Mouse (Mus musculus) hindbrain, embryonic 11.5 days (tissue): Measurements from ENCODE around the gene Hoxa7. TPM values are rescaled to one million over a fixed set of nuclear protein-coding genes. Genes with fewer than 3 reads are reported as not detected.

Experiments used
- ATAC-seq: fragments of 200-750 bp; cut with Nextera tagmentation; 2 replicates; pipeline ENCODE4 v1.8.0; 2017; ENCODE audit warnings: mild to moderate bottlenecking, moderate TSS enrichment, moderate library complexity; ENCODE audit not compliant: low FRiP score
- DNase-seq: peaks from one replicate; pipeline ENCODE4 v3.0.0-alpha.2; 2015; ENCODE audit warnings: low spot score
- H3K27ac ChIP-seq: fragments of 300-500 bp; sonication (generic); 2 replicates; pipeline ENCODE4 v1.5.1; 2014; ENCODE audit warnings: mild to moderate bottlenecking, low read depth, low read length
- H3K27me3 ChIP-seq: fragments of 300-500 bp; sonication (generic); 2 replicates; pipeline ENCODE4 v1.6.1; 2014; ENCODE audit warnings: mild to moderate bottlenecking, low read length, moderate library complexity, mixed read lengths; ENCODE audit not compliant: control insufficient read depth, insufficient read depth
- H3K36me3 ChIP-seq: fragments of 300-500 bp; sonication (generic); 2 replicates; pipeline ENCODE4 v1.6.1; 2014; ENCODE audit warnings: mild to moderate bottlenecking, low read length, moderate library complexity, mixed read lengths; ENCODE audit not compliant: control insufficient read depth, insufficient read depth
- H3K4me1 ChIP-seq: fragments of 300-500 bp; sonication (generic); replicated peaks from 2 replicates; pipeline ENCODE4 v1.6.1; 2014; ENCODE audit warnings: low read length, mixed read lengths; ENCODE audit not compliant: control insufficient read depth, insufficient read depth
- H3K4me2 ChIP-seq: fragments of 300-500 bp; sonication (generic); replicated peaks from 2 replicates; pipeline ENCODE4 v1.6.1; 2014; ENCODE audit warnings: mild to moderate bottlenecking, low read depth, low read length
- H3K4me3 ChIP-seq: fragments of 300-500 bp; sonication (generic); 2 replicates; pipeline ENCODE4 v1.5.1; 2014; ENCODE audit warnings: low read depth, low read length
- H3K9ac ChIP-seq: fragments of 300-500 bp; sonication (generic); 2 replicates; pipeline ENCODE4 v1.6.1; 2014; ENCODE audit warnings: low read depth, low read length
- H3K9me3 ChIP-seq: fragments of 300-500 bp; sonication (generic); 2 replicates; pipeline ENCODE4 v1.6.1; 2016; ENCODE audit warnings: low read length; ENCODE audit not compliant: control insufficient read depth
- WGBS: fragments of 180-500 bp; shearing (Covaris S2); extraction: QIAGEN DNeasy Blood & Tissue Kit; methylation state at CpG from one replicate; pipeline ENCODE4 v1.1.7; 2014; 5-methylcytosine and 5-hydroxymethylcytosine counted together
- polyA plus RNA-seq: library from polyadenylated mRNA; unstranded; fragments of >200 nt; fragmentation: Nextera tagmentation; extraction: Ambion mirVana; gene quantifications from 2 replicates; pipeline ENCODE4 v1.2.1, GENCODE M21; 2014

The Hoxa7 gene
- polyA plus RNA-seq, 1 experiment from 2014 or later = 0.34 TPM

GRCm38 (mm10) chr6:52201269-52201668 lies 20.4 kb downstream of the Hoxa7 start:
- no peaks in the 10 kb centered on the region for H3K4me1 ChIP-seq
- H3K27ac ChIP-seq = peak overlapping the region; percentile 38
- peaks cover 87% of the 10 kb centered on the region for H3K27me3 ChIP-seq
- no peak overlapping the region; the same call in 1 of the 2 replicates for H3K9ac ChIP-seq
- peak overlapping the region; percentile 56 for H3K4me3 ChIP-seq
- ATAC-seq = no peak
- 13% methylated on average over 1 of the region's 1 CpGs for WGBS
- no peaks in the 10 kb centered on the region for H3K36me3 ChIP-seq
- no peak for DNase-seq
- no peaks in the 10 kb centered on the region for H3K9me3 ChIP-seq
- peak overlapping the region; percentile 3; the same call in 1 of the 2 replicates for H3K4me2 ChIP-seq

GRCm38 (mm10) chr6:52200751-52201250 lies 20.9 kb downstream of the Hoxa7 start:
- ATAC-seq (no peak), DNase-seq (no peak)
- Histone ChIP-seq H3K9me3 (no peaks in the 10 kb centered on the region), H3K9ac (peak overlapping the region; percentile 46; the same call in 1 of the 2 replicates), H3K27ac (peak overlapping the region; percentile 38), H3K4me2 (peak overlapping the region; percentile 22; the same call in 1 of the 2 replicates), H3K4me3 (peak overlapping the region; percentile 26), H3K27me3 (peaks cover 84% of the 10 kb centered on the region), H3K36me3 (no peaks in the 10 kb centered on the region), H3K4me1 (no peaks in the 10 kb centered on the region)
- WGBS = 11% methylated on average over 10 of the region's 10 CpGs

GRCm38 (mm10) chr6:52200073-52200750 lies 21.4 kb downstream of the Hoxa7 start:
- Histone ChIP-seq H3K36me3 (no peaks in the 10 kb centered on the region), H3K4me1 (no peaks in the 10 kb centered on the region), H3K4me2 (peak overlapping the region; percentile 22), H3K27ac (peak overlapping the region; percentile 59; the same call in 1 of the 2 replicates), H3K9me3 (no peaks in the 10 kb centered on the region), H3K9ac (peak overlapping the region; percentile 46; the same call in 1 of the 2 replicates), H3K27me3 (peaks cover 81% of the 10 kb centered on the region), H3K4me3 (peak overlapping the region; percentile 26)
- ATAC-seq = no peak
- WGBS = 1% methylated on average over 30 of the region's 30 CpGs
- DNase-seq = no peak

- WGBS = 0% methylated on average over 10 of the region's 10 CpGs
- Histone ChIP-seq H3K9ac (no peak overlapping the region), H3K4me2 (peak overlapping the region; percentile 8; the same call in 1 of the 2 replicates), H3K4me3 (0 out of 2 replicates have a peak overlapping the region, but pooled peaks have one; percentile 2), H3K9me3 (no peaks in the 10 kb centered on the region), H3K27me3 (peaks cover 78% of the 10 kb centered on the region), H3K36me3 (no peaks in the 10 kb centered on the region), H3K4me1 (no peaks in the 10 kb centered on the region), H3K27ac (peak overlapping the region; percentile 42)
- peak; percentile 65; the same call in 1 of the 2 replicates for ATAC-seq
- peak; percentile 71 for DNase-seq
Measured at GRCm38 (mm10) chr6:52197271-52197670, 24.4 kb downstream of the Hoxa7 start.

GRCm38 (mm10) chr6:52196811-52197210 lies 24.8 kb downstream of the Hoxa7 start:
- Histone ChIP-seq H3K27me3 (peaks cover 80% of the 10 kb centered on the region), H3K4me1 (no peaks in the 10 kb centered on the region), H3K9me3 (no peaks in the 10 kb centered on the region), H3K4me2 (peak overlapping the region; percentile 8; the same call in 1 of the 2 replicates), H3K36me3 (no peaks in the 10 kb centered on the region), H3K4me3 (0 out of 2 replicates have a peak overlapping the region, but pooled peaks have one; percentile 2), H3K9ac (no peak overlapping the region), H3K27ac (peak overlapping the region; percentile 18)
- ATAC-seq (no peak), DNase-seq (no peak)
- WGBS = 1% methylated on average over 9 of the region's 9 CpGs

- H3K9ac ChIP-seq = no peak overlapping the region
- 3% methylated on average over 10 of the region's 10 CpGs for WGBS
- 0 out of 2 replicates have a peak overlapping the region, but pooled peaks have one; percentile 0 for H3K4me3 ChIP-seq
- no peaks in the 10 kb centered on the region for H3K9me3 ChIP-seq
- no peak overlapping the region for H3K4me2 ChIP-seq
- H3K36me3 ChIP-seq = no peaks in the 10 kb centered on the region
- peak overlapping the region; percentile 76 for H3K27ac ChIP-seq
- peak; percentile 73 for DNase-seq
- peaks cover 76% of the 10 kb centered on the region for H3K27me3 ChIP-seq
- H3K4me1 ChIP-seq = peaks cover 2% of the 10 kb centered on the region; the same call in 1 of the 2 replicates
- ATAC-seq = peak; percentile 31
Measured at GRCm38 (mm10) chr6:52194690-52195089, 27.0 kb downstream of the Hoxa7 start.

GRCm38 (mm10) chr6:52191860-52192550 lies 29.6 kb downstream of the Hoxa7 start:
- 1% methylated on average over 25 of the region's 55 CpGs for WGBS

GRCm38 (mm10) chr6:52190906-52191810 lies 30.5 kb downstream of the Hoxa7 start, which contains the start of gene Hoxa4:
Gene Hoxa4 (minus strand): TSS chr6:52191753.
- H3K4me2 ChIP-seq = peak within 1 kb of the TSS; percentile 62
- peaks cover 2% of the 10 kb centered on the region; the same call in 1 of the 2 replicates for H3K4me1 ChIP-seq
- WGBS = under 1% methylated on average over 58 of the region's 102 CpGs
- H3K36me3 ChIP-seq = no peaks in the 10 kb centered on the region
- peak within 1 kb of the TSS; percentile 85 for H3K9ac ChIP-seq
- ATAC-seq (peak; percentile 54), DNase-seq (peak; percentile 62)
- H3K9me3 ChIP-seq = no peaks in the 10 kb centered on the region
- peak within 1 kb of the TSS; percentile 49 for H3K4me3 ChIP-seq
- H3K27ac ChIP-seq = peak within 1 kb of the TSS; percentile 95
- peaks cover 75% of the 10 kb centered on the region for H3K27me3 ChIP-seq

More at GRCm38 (mm10) chr6:52191860-52192550, 29.6 kb downstream of the Hoxa7 start:
- ATAC-seq = peak; percentile 68
- peak overlapping the region; percentile 86 for H3K27ac ChIP-seq
- H3K27me3 ChIP-seq = peaks cover 73% of the 10 kb centered on the region
- H3K9me3 ChIP-seq = no peaks in the 10 kb centered on the region
- no peaks in the 10 kb centered on the region for H3K36me3 ChIP-seq
- peaks cover 2% of the 10 kb centered on the region; the same call in 1 of the 2 replicates for H3K4me1 ChIP-seq
- peak overlapping the region; percentile 75 for H3K9ac ChIP-seq
- DNase-seq = peak; percentile 91
- peak overlapping the region; percentile 62 for H3K4me2 ChIP-seq
- H3K4me3 ChIP-seq = peak overlapping the region; percentile 49
